Mouse (Mus musculus): ENCODE measurements around the gene Ankle2. TPM values are rescaled to one million over a fixed set of nuclear protein-coding genes. Genes with fewer than 3 reads are reported as not detected.

Ankle2 gene
- total and polyA plus RNA-seq, 3 experiments, result 33.2 to 35.7 (median 35.3) TPM

DNA sequence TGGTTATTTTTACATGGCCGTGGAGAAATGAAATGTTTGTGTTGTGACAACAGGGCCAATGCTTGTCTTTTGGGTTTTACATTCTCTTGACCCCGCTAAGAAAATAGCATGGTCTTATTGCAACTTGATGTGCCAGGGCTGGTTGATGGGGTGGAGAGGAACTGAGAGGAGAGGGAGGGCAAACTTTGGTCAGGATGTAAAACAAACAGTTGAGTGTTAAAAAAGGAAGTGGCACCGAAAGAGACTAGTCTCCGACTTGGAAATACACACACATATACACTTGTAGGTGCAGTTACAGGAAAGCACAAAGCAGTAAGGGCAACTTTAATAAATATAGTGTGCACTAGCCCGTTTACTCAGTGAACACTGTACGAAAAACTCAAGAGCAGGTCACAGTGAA, 1.5 kb downstream of the Ankle2 start:
- H3K27ac ChIP-seq (ENCODE audit: insufficient read depth, low read depth), result peak overlapping the region; percentile 55; the same call in 1 of the 2 replicates
- dilution Hi-C loops (cut with MboI; ENCODE audit: extremely low pct_ligation_motif_present, extremely low pct_unique_long_range_greater_than_20kb, low sequenced_read_pairs), result no loop called here
- peaks cover 6 to 29% of the 10 kb centered on the region in 2 experiments for H3K4me1 ChIP-seq (ENCODE audit: control insufficient read depth in 1 of 2, insufficient read depth in 2 of 2)
- peak overlapping the region; percentile 91 for H3K4me2 ChIP-seq (ENCODE audit: insufficient read depth, low read depth, poor library complexity, severe bottlenecking)
- H3K36me3 ChIP-seq (replicated peaks in 1 of 2; ENCODE audit: control insufficient read depth in 1 of 2, insufficient read depth in 1 of 2, low read length in 1 of 2), result peaks cover 16 to 37% of the 10 kb centered on the region in 2 experiments
- in situ Hi-C loops (cut with MboI; ENCODE audit: low pct_ligation_motif_present, low pct_unique_long_range_greater_than_20kb, low sequenced_read_pairs), result no loop called here
- H3K27me3 ChIP-seq (replicated peaks), result no peaks in the 10 kb centered on the region
- peak overlapping the region; percentile 93 to 98 (median 94) for H3K4me3 ChIP-seq (replicated peaks in 1 of 3; ENCODE audit: low read depth in 2 of 3, low read length in 2 of 3, poor library complexity in 1 of 3)
- no peaks in the 10 kb centered on the region for H3K9me3 ChIP-seq (replicated peaks; ENCODE audit: low read length)
- DNase-seq (ENCODE audit: extremely low read depth), result peak; percentile 50
- TF ChIP-seq EP300 (IDR thresholded peaks at IDR 0.05; ENCODE audit: low read length) (peak; percentile 75), RCOR1 (conservative IDR thresholded peaks at IDR 0.05; ENCODE audit: low read depth, low read length) (0 out of 2 replicates have a peak, but pooled peaks have one; percentile 24), SIN3A (IDR thresholded peaks at IDR 0.05; ENCODE audit: low read length) (0 out of 2 replicates have a peak, but pooled peaks have one; percentile 49), IRF4 (IDR thresholded peaks at IDR 0.05; ENCODE audit: low read depth, low read length) (peak; percentile 78), ETS1 (conservative IDR thresholded peaks at IDR 0.05; ENCODE audit: low read depth, low read length) (no peak; the same call in 1 of the 2 replicates), ELF1 (IDR thresholded peaks at IDR 0.05; ENCODE audit: low read depth, low read length) (peak; percentile 30; the same call in 1 of the 2 replicates), MEF2A (IDR thresholded peaks at IDR 0.05; ENCODE audit: borderline replicate concordance, low read depth, low read length) (no peak), MAX (IDR thresholded peaks at IDR 0.05; ENCODE audit: low read length) (peak; percentile 48; the same call in 1 of the 2 replicates)
- peaks cover 30% of the 10 kb centered on the region for H3K79me2 ChIP-seq (replicated peaks; ENCODE audit: control insufficient read depth, extremely low read depth, insufficient read depth, poor library complexity, severe bottlenecking)
- H3K9ac ChIP-seq (ENCODE audit: insufficient read depth, low read depth), result peak overlapping the region; percentile 77; the same call in 1 of the 2 replicates

DNA sequence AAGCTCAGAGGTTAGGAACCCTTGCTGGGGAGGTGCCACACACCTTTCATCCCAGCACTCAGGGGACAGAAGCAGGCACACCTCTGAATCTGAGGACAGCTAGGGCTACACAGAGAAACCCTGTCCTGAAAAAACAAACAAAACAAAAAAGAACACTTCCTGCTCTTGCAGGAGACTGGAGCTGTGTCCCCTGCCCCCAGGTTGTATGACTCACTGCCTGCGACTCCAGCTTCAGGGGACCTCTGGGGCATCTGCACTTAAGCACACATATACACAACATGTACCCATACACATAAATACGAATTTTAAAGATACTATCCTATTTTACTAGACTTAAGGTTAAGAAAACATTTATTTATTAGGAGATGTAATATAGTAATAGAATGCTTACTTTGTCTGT, 13.3 kb downstream of the Ankle2 start:
- no peak for TF ChIP-seq NRF1 (IDR thresholded peaks at IDR 0.05; ENCODE audit: low read depth, low read length)
- TF ChIP-seq ELF1 (IDR thresholded peaks at IDR 0.05; ENCODE audit: low read depth, low read length), result no peak
- no peak for TF ChIP-seq UBTF (IDR thresholded peaks at IDR 0.05; ENCODE audit: low read depth, low read length)
- no peak for TF ChIP-seq TBP (conservative IDR thresholded peaks at IDR 0.05; ENCODE audit: low read depth, low read length)
- no peak for TF ChIP-seq RCOR1 (conservative IDR thresholded peaks at IDR 0.05; ENCODE audit: low read depth, low read length)
- no peak for TF ChIP-seq BHLHE40 (IDR thresholded peaks at IDR 0.05; ENCODE audit: low read depth, low read length)
- TF ChIP-seq MXI1 (IDR thresholded peaks at IDR 0.05; ENCODE audit: low read depth, low read length), result no peak
- no peak for TF ChIP-seq TCF12 (IDR thresholded peaks at IDR 0.05; ENCODE audit: low read depth, low read length)
- TF ChIP-seq MAZ (IDR thresholded peaks at IDR 0.05; ENCODE audit: low read depth, low read length), result no peak
- TF ChIP-seq IRF4 (IDR thresholded peaks at IDR 0.05; ENCODE audit: low read depth, low read length), result no peak
- no peak for TF ChIP-seq MEF2A (IDR thresholded peaks at IDR 0.05; ENCODE audit: borderline replicate concordance, low read depth, low read length)
- TF ChIP-seq POLR2A (IDR thresholded peaks at IDR 0.05; ENCODE audit: low read depth, low read length), result no peak
- no peak for TF ChIP-seq RAD21 (IDR thresholded peaks at IDR 0.05; ENCODE audit: low read depth, low read length)
- TF ChIP-seq EP300 (IDR thresholded peaks at IDR 0.05; ENCODE audit: low read length), result no peak
- no peak for TF ChIP-seq PAX5 (IDR thresholded peaks at IDR 0.05; ENCODE audit: low read length)
- no peak for TF ChIP-seq ZC3H11A (IDR thresholded peaks at IDR 0.05; ENCODE audit: low read depth, low read length)
- TF ChIP-seq POLR2AphosphoS2 (IDR thresholded peaks at IDR 0.05; ENCODE audit: low read depth, low read length), result no peak
- TF ChIP-seq ZNF384 (IDR thresholded peaks at IDR 0.05; ENCODE audit: low read depth, low read length), result no peak
- TF ChIP-seq NELFE (IDR thresholded peaks at IDR 0.05; ENCODE audit: low read depth, low read length), result no peak
- H3K9ac ChIP-seq (ENCODE audit: insufficient read depth, low read depth), result no peak overlapping the region
- no peak for DNase-seq (ENCODE audit: extremely low read depth)
- H3K79me2 ChIP-seq (replicated peaks; ENCODE audit: control insufficient read depth, extremely low read depth, insufficient read depth, poor library complexity, severe bottlenecking), result no peaks in the 10 kb centered on the region
- no peaks in the 10 kb centered on the region for H3K27me3 ChIP-seq (replicated peaks)
- peaks cover 61 to 90% of the 10 kb centered on the region in 2 experiments for H3K36me3 ChIP-seq (replicated peaks in 1 of 2; ENCODE audit: control insufficient read depth in 1 of 2, insufficient read depth in 1 of 2, low read length in 1 of 2)
- H3K4me1 ChIP-seq (ENCODE audit: control insufficient read depth in 1 of 2, insufficient read depth in 2 of 2), result no peaks in the 10 kb centered on the region
- no peak overlapping the region for H3K4me3 ChIP-seq (replicated peaks in 1 of 3; ENCODE audit: low read depth in 2 of 3, low read length in 2 of 3, poor library complexity in 1 of 3)
- dilution Hi-C loops (cut with MboI; ENCODE audit: extremely low pct_ligation_motif_present, extremely low pct_unique_long_range_greater_than_20kb, low sequenced_read_pairs), result no loop called here
- H3K27ac ChIP-seq (ENCODE audit: insufficient read depth, low read depth), result no peak overlapping the region
- in situ Hi-C loops (cut with MboI; ENCODE audit: low pct_ligation_motif_present, low pct_unique_long_range_greater_than_20kb, low sequenced_read_pairs), result no loop called here
- no peak overlapping the region for H3K4me2 ChIP-seq (ENCODE audit: insufficient read depth, low read depth, poor library complexity, severe bottlenecking)
- H3K9me3 ChIP-seq (replicated peaks; ENCODE audit: low read length), result no peaks in the 10 kb centered on the region
